Mouse (Mus musculus) testis, postnatal 14 days (tissue): ENCODE results near the gene Trim23.
"Not testable (repeated sequence)": the region's sequence is repeated elsewhere in the genome, so short reads cannot be mapped to it uniquely, and the experiment has no call there.

Source experiments
- DNase-seq: peaks from one replicate; pipeline ENCODE4 v3.0.0; 2021; ENCODE audit warnings: low spot score

Gene Trim23

GRCm38 (mm10) chr13:104178650-104179121, at the start of gene Trim23:
TSS of gene Trim23 (plus strand) at chr13:104178797.
- peak; percentile 98 for DNase-seq

GRCm38 (mm10) chr13:104132561-104132960, 46.0 kb upstream of the Trim23 start:
- no peak for DNase-seq

- DNase-seq = no peak
These were observed 44.0 kb upstream of the Trim23 start for GRCm38 (mm10) chr13:104134510-104135085.

GRCm38 (mm10) chr13:104139369-104140209, 39.0 kb upstream of the Trim23 start:
- DNase-seq = peak; percentile 51

GRCm38 (mm10) chr13:104144871-104145270, 33.7 kb upstream of the Trim23 start:
- DNase-seq = no peak

GRCm38 (mm10) chr13:104145646-104146045, 33.0 kb upstream of the Trim23 start:
- DNase-seq = no peak

GRCm38 (mm10) chr13:104154180-104154579, 24.4 kb upstream of the Trim23 start:
- DNase-seq = no peak

GRCm38 (mm10) chr13:104155106-104155505, 23.5 kb upstream of the Trim23 start:
- DNase-seq = no peak

GRCm38 (mm10) chr13:104155686-104156085, 22.9 kb upstream of the Trim23 start:
- DNase-seq = no peak

- DNase-seq = no peak
These were observed 6.9 kb upstream of the Trim23 start for GRCm38 (mm10) chr13:104171711-104172110.

GRCm38 (mm10) chr13:104172498-104172897, 6.1 kb upstream of the Trim23 start:
- no peak for DNase-seq

- no peak for DNase-seq
These were observed 1.7 kb upstream of the Trim23 start for GRCm38 (mm10) chr13:104176874-104177273.

GRCm38 (mm10) chr13:104177796-104178649, 574 bp upstream of the Trim23 start, which contains the start of gene Trappc13:
TSS of gene Trappc13 (minus strand) at chr13:104178469.
- DNase-seq = no peak

- no peak for DNase-seq
These were observed 735 bp downstream of the Trim23 start for GRCm38 (mm10) chr13:104179176-104179888.

- no peak for DNase-seq
These were observed 8.8 kb downstream of the Trim23 start for GRCm38 (mm10) chr13:104187357-104187756.

GRCm38 (mm10) chr13:104195891-104196290, 17.3 kb downstream of the Trim23 start:
- DNase-seq = not testable (repeated sequence)

- no peak for DNase-seq
These were observed 25.7 kb downstream of the Trim23 start for GRCm38 (mm10) chr13:104204313-104204712.

GRCm38 (mm10) chr13:104227478-104227877, 48.9 kb downstream of the Trim23 start:
- no peak for DNase-seq

GRCm38 (mm10) chr13:104228384-104229066, 49.9 kb downstream of the Trim23 start, which contains the start of the genes Cenpk and Ppwd1:
TSS of gene Cenpk (plus strand) at chr13:104228611.
TSS of gene Ppwd1 (minus strand) at chr13:104228843.
- peak; percentile 96 for DNase-seq

GRCm38 (mm10) chr13:104229181-104229580, 50.6 kb downstream of the Trim23 start:
- DNase-seq = no peak
